Mouse (Mus musculus) hindbrain, embryonic 14.5 days (tissue): ENCODE data around the gene Smok3c. TPM values are rescaled to one million over a fixed set of nuclear protein-coding genes. Genes with fewer than 3 reads are reported as not detected.
"Not testable (repeated sequence)": the region's sequence is repeated elsewhere in the genome, so short reads cannot be mapped to it uniquely, and the experiment has no call there.

Source experiments
- ATAC-seq: fragments of 200-750 bp; cut with Nextera tagmentation; 2 replicates; pipeline ENCODE4 v1.8.0; 2017; ENCODE audit warnings: moderate number of reproducible peaks, mild to moderate bottlenecking, moderate TSS enrichment, moderate library complexity; ENCODE audit not compliant: low FRiP score
- DNase-seq: peaks from one replicate; pipeline ENCODE4 v3.0.0-alpha.2; 2015; ENCODE audit warnings: low spot score
- H3K27ac ChIP-seq: fragments of 300-500 bp; sonication (generic); 2 replicates; pipeline ENCODE4 v1.5.1; 2014; ENCODE audit warnings: mild to moderate bottlenecking, moderate library complexity
- H3K27me3 ChIP-seq: fragments of 300-500 bp; sonication (generic); 2 replicates; pipeline ENCODE4 v1.6.1; 2014; ENCODE audit warnings: mild to moderate bottlenecking, low read length, mixed read lengths; ENCODE audit not compliant: control insufficient read depth, insufficient read depth
- H3K36me3 ChIP-seq: fragments of 300-500 bp; sonication (generic); replicated peaks from 2 replicates; pipeline ENCODE4 v1.6.1; 2014; ENCODE audit not compliant: control insufficient read depth, insufficient read depth
- H3K4me1 ChIP-seq: fragments of 300-500 bp; sonication (generic); replicated peaks from 2 replicates; pipeline ENCODE4 v1.6.1; 2014; ENCODE audit warnings: antibody characterized with exemption, low read length, mixed read lengths; ENCODE audit not compliant: control insufficient read depth, insufficient read depth
- H3K4me2 ChIP-seq: fragments of 300-500 bp; sonication (generic); replicated peaks from 2 replicates; pipeline ENCODE4 v1.6.1; 2014; ENCODE audit warnings: mild to moderate bottlenecking, moderate library complexity
- H3K4me3 ChIP-seq: fragments of 300-500 bp; sonication (generic); replicated peaks from 2 replicates; pipeline ENCODE4 v1.5.1; 2014; ENCODE audit warnings: mild to moderate bottlenecking, low read length
- H3K9ac ChIP-seq: fragments of 300-500 bp; sonication (generic); 2 replicates; pipeline ENCODE4 v1.6.1; 2014
- H3K9me3 ChIP-seq: fragments of 300-500 bp; sonication (generic); 2 replicates; pipeline ENCODE4 v1.6.1; 2016; ENCODE audit warnings: low read length; ENCODE audit not compliant: control insufficient read depth
- WGBS: fragments of 180-500 bp; shearing (Covaris S2); extraction: QIAGEN DNeasy Blood & Tissue Kit; methylation state at CpG from one replicate; pipeline ENCODE4 v1.1.7; 2014; 5-methylcytosine and 5-hydroxymethylcytosine counted together
- polyA plus RNA-seq: library from polyadenylated mRNA; unstranded; fragments of >200 nt; fragmentation: Nextera tagmentation; extraction: Ambion mirVana; gene quantifications from 2 replicates; pipeline ENCODE4 v1.2.1, GENCODE M21; 2014

The Smok3c gene
- polyA plus RNA-seq = not detected in 2 replicates

GRCm38 (mm10) chr5:138052894-138053293, at the start of gene Smok3c:
Smok3c (plus strand) TSS chr5:138053194.
- H3K4me3 ChIP-seq, H3K4me2 ChIP-seq, H3K9ac ChIP-seq, DNase-seq, H3K4me1 ChIP-seq, H3K27me3 ChIP-seq, H3K36me3 ChIP-seq, ATAC-seq, H3K9me3 ChIP-seq, H3K27ac ChIP-seq: not testable (repeated sequence)
- no CpG with 5 or more reads among the region's 5 CpGs for WGBS

- no peaks in the 10 kb centered on the region for H3K9me3 ChIP-seq
- ATAC-seq (no peak), DNase-seq (no peak)
- H3K27ac ChIP-seq = no peak overlapping the region
- no peak overlapping the region for H3K4me2 ChIP-seq
- no peak overlapping the region for H3K4me3 ChIP-seq
- 89% methylated on average over 5 of the region's 5 CpGs for WGBS
- no peaks in the 10 kb centered on the region for H3K4me1 ChIP-seq
- no peaks in the 10 kb centered on the region for H3K36me3 ChIP-seq
- no peak overlapping the region for H3K9ac ChIP-seq
- H3K27me3 ChIP-seq = no peaks in the 10 kb centered on the region
Observed at GRCm38 (mm10) chr5:138009437-138009836, 43.6 kb upstream of the Smok3c start.

GRCm38 (mm10) chr5:138012382-138012781, 40.6 kb upstream of the Smok3c start:
- Histone ChIP-seq H3K4me1 (no peaks in the 10 kb centered on the region), H3K36me3 (no peaks in the 10 kb centered on the region), H3K4me3 (no peak overlapping the region), H3K4me2 (no peak overlapping the region), H3K9ac (no peak overlapping the region), H3K9me3 (no peaks in the 10 kb centered on the region), H3K27ac (no peak overlapping the region), H3K27me3 (no peaks in the 10 kb centered on the region)
- ATAC-seq (no peak), DNase-seq (no peak)
- 93% methylated on average over 5 of the region's 5 CpGs for WGBS

- ATAC-seq (no peak), DNase-seq (no peak)
- Histone ChIP-seq H3K4me3 (no peak overlapping the region), H3K9ac (no peak overlapping the region), H3K27ac (no peak overlapping the region), H3K4me1 (no peaks in the 10 kb centered on the region), H3K27me3 (no peaks in the 10 kb centered on the region), H3K36me3 (no peaks in the 10 kb centered on the region), H3K4me2 (no peak overlapping the region), H3K9me3 (no peaks in the 10 kb centered on the region)
- 96% methylated on average over 2 of the region's 2 CpGs for WGBS
Observed at GRCm38 (mm10) chr5:138016530-138016929, 36.5 kb upstream of the Smok3c start.

- Histone ChIP-seq H3K9ac (no peak overlapping the region), H3K27me3 (no peaks in the 10 kb centered on the region), H3K27ac (no peak overlapping the region), H3K4me2 (no peak overlapping the region), H3K4me1 (no peaks in the 10 kb centered on the region), H3K4me3 (no peak overlapping the region), H3K36me3 (no peaks in the 10 kb centered on the region), H3K9me3 (no peaks in the 10 kb centered on the region)
- DNase-seq (no peak), ATAC-seq (no peak)
Observed at GRCm38 (mm10) chr5:138016997-138017396, 36.0 kb upstream of the Smok3c start.

- H3K9ac ChIP-seq, H3K27me3 ChIP-seq, H3K4me2 ChIP-seq, H3K4me3 ChIP-seq, H3K9me3 ChIP-seq, ATAC-seq, H3K4me1 ChIP-seq, H3K36me3 ChIP-seq, H3K27ac ChIP-seq, DNase-seq: not testable (repeated sequence)
- 89% methylated on average over 3 of the region's 4 CpGs for WGBS
Observed at GRCm38 (mm10) chr5:138019577-138019976, 33.4 kb upstream of the Smok3c start.

- H3K4me1 ChIP-seq, DNase-seq, H3K27me3 ChIP-seq, H3K4me2 ChIP-seq, H3K9me3 ChIP-seq, H3K27ac ChIP-seq, H3K36me3 ChIP-seq, H3K4me3 ChIP-seq, ATAC-seq, H3K9ac ChIP-seq: not testable (repeated sequence)
- 94% methylated on average over 3 of the region's 7 CpGs for WGBS
Observed at GRCm38 (mm10) chr5:138020961-138021479, 32.0 kb upstream of the Smok3c start, which contains the start of the genes Smok3a and Smok3b. Smok3a (plus strand) TSS chr5:138021261. Smok3b (plus strand) TSS chr5:138021429.

- Histone ChIP-seq H3K4me2 (no peak overlapping the region), H3K27ac (no peak overlapping the region), H3K27me3 (no peaks in the 10 kb centered on the region), H3K4me1 (no peaks in the 10 kb centered on the region), H3K4me3 (no peak overlapping the region), H3K36me3 (no peaks in the 10 kb centered on the region), H3K9ac (no peak overlapping the region), H3K9me3 (no peaks in the 10 kb centered on the region)
- DNase-seq (no peak), ATAC-seq (no peak)
- WGBS = 83% methylated on average over 4 of the region's 4 CpGs
Observed at GRCm38 (mm10) chr5:138073803-138074202, 20.8 kb downstream of the Smok3c start.

- 77% methylated on average over 3 of the region's 3 CpGs for WGBS
- Histone ChIP-seq H3K4me3 (no peak overlapping the region), H3K9me3 (no peaks in the 10 kb centered on the region), H3K4me1 (no peaks in the 10 kb centered on the region), H3K9ac (no peak overlapping the region), H3K27ac (no peak overlapping the region), H3K4me2 (no peak overlapping the region), H3K27me3 (no peaks in the 10 kb centered on the region), H3K36me3 (no peaks in the 10 kb centered on the region)
- ATAC-seq = no peak
- DNase-seq = no peak
Observed at GRCm38 (mm10) chr5:138075684-138076083, 22.7 kb downstream of the Smok3c start.

- no peak overlapping the region for H3K9ac ChIP-seq
- no peaks in the 10 kb centered on the region for H3K4me1 ChIP-seq
- no peak for ATAC-seq
- no peak overlapping the region for H3K4me3 ChIP-seq
- DNase-seq = no peak
- H3K36me3 ChIP-seq = no peaks in the 10 kb centered on the region
- no peaks in the 10 kb centered on the region for H3K27me3 ChIP-seq
- H3K9me3 ChIP-seq = no peaks in the 10 kb centered on the region
- H3K27ac ChIP-seq = no peak overlapping the region
- no peak overlapping the region for H3K4me2 ChIP-seq
- WGBS = 58% methylated on average over 2 of the region's 2 CpGs
Observed at GRCm38 (mm10) chr5:138076148-138076547, 23.2 kb downstream of the Smok3c start.
